Comparison of ENCODE assay signal across 18 mouse cellular contexts in genomic region chr3:147180711-147181110, GRCm38 (mm10).
DNase-seq lines count a peak whose midpoint lies in the region; ATAC-seq lines count a peak whose summit lies in the region.
"Had no signal": no experiment of that assay in that cellular context is flagged by ENCODE, and none has a peak within 500 bp of the region (broad histone marks: within the 10 kb centered on the region; RNA-seq: fewer than 3 reads in every experiment).

No protein-coding gene starts in this region.

- H3K9me3 ChIP-seq in hindbrain, embryonic 11.5 days (ENCODE audit: control insufficient read depth, low read length): no peaks in the 10 kb centered on the region
- no peaks in the 10 kb centered on the region for H3K9me3 ChIP-seq in hindbrain, embryonic 16.5 days (ENCODE audit: control insufficient read depth, low read length)
- H3K9me3 ChIP-seq in embryonic facial prominence, embryonic 10.5 days: no peaks in the 10 kb centered on the region
- H3K9me3 ChIP-seq in hindbrain, embryonic 12.5 days (replicated peaks): no peaks in the 10 kb centered on the region
- H3K9me3 ChIP-seq in neural tube, embryonic 13.5 days: no peaks in the 10 kb centered on the region
- H3K9me3 ChIP-seq: embryonic facial prominence, embryonic 12.5 days; stomach, embryonic 15.5 days had no signal

- WGBS in hindbrain, embryonic 11.5 days: 44% methylated on average over 4 of the region's 4 CpGs
- 47% methylated on average over 4 of the region's 4 CpGs for WGBS in hindbrain, embryonic 16.5 days
- WGBS in embryonic facial prominence, embryonic 10.5 days: 54% methylated on average over 4 of the region's 4 CpGs
- WGBS in hindbrain, embryonic 12.5 days: 45% methylated on average over 4 of the region's 4 CpGs
- WGBS in neural tube, embryonic 13.5 days: 48% methylated on average over 4 of the region's 4 CpGs

- no peak for ATAC-seq in hindbrain, embryonic 11.5 days (ENCODE audit: low FRiP score)
- no peak for ATAC-seq in hindbrain, embryonic 16.5 days
- ATAC-seq in hindbrain, embryonic 12.5 days (ENCODE audit: low FRiP score): no peak
- ATAC-seq in neural tube, embryonic 13.5 days (ENCODE audit: low read depth): no peak
- ATAC-seq: lung, postnatal 0 days had no signal

- H3K4me2 ChIP-seq in hindbrain, embryonic 11.5 days (replicated peaks; ENCODE audit: low read depth, low read length): no peak overlapping the region
- no peak overlapping the region for H3K4me2 ChIP-seq in hindbrain, embryonic 16.5 days (ENCODE audit: low read length)
- H3K4me2 ChIP-seq in hindbrain, embryonic 12.5 days (replicated peaks): no peak overlapping the region
- H3K4me2 ChIP-seq in neural tube, embryonic 13.5 days: no peak overlapping the region
- H3K4me2 ChIP-seq: stomach, embryonic 15.5 days had no signal

- peak overlapping the region; percentile 88 for H3K27ac ChIP-seq in hindbrain, embryonic 11.5 days (ENCODE audit: low read depth, low read length)
- no peak overlapping the region for H3K27ac ChIP-seq in hindbrain, embryonic 16.5 days (ENCODE audit: low read depth, low read length)
- H3K27ac ChIP-seq in embryonic facial prominence, embryonic 10.5 days (replicated peaks): peak overlapping the region; percentile 77; the same call in 1 of the 2 replicates
- peak overlapping the region; percentile 81 for H3K27ac ChIP-seq in hindbrain, embryonic 12.5 days
- H3K27ac ChIP-seq in neural tube, embryonic 13.5 days (replicated peaks): peak overlapping the region; percentile 69
- H3K27ac ChIP-seq: embryonic facial prominence, embryonic 12.5 days; stomach, embryonic 15.5 days had no signal

- H3K4me3 ChIP-seq in hindbrain, embryonic 11.5 days (ENCODE audit: low read depth, low read length): no peak overlapping the region
- H3K4me3 ChIP-seq in hindbrain, embryonic 16.5 days (ENCODE audit: low read length): no peak overlapping the region
- no peak overlapping the region for H3K4me3 ChIP-seq in embryonic facial prominence, embryonic 10.5 days
- no peak overlapping the region for H3K4me3 ChIP-seq in hindbrain, embryonic 12.5 days
- H3K4me3 ChIP-seq in neural tube, embryonic 13.5 days: no peak overlapping the region
- H3K4me3 ChIP-seq: embryonic facial prominence, embryonic 12.5 days; erythroblast, embryonic 14.5 days; stomach, embryonic 15.5 days had no signal

- no peak overlapping the region for H3K9ac ChIP-seq in hindbrain, embryonic 11.5 days (ENCODE audit: low read depth, low read length)
- no peak overlapping the region for H3K9ac ChIP-seq in hindbrain, embryonic 16.5 days (ENCODE audit: low read depth, low read length)
- H3K9ac ChIP-seq in hindbrain, embryonic 12.5 days: no peak overlapping the region
- 0 out of 2 replicates have a peak overlapping the region, but pooled peaks have one; percentile 22 for H3K9ac ChIP-seq in neural tube, embryonic 13.5 days
- H3K9ac ChIP-seq: embryonic facial prominence, embryonic 12.5 days; stomach, embryonic 15.5 days had no signal

- H3K4me1 ChIP-seq in hindbrain, embryonic 11.5 days (replicated peaks; ENCODE audit: control insufficient read depth, insufficient read depth, low read length): peaks cover 8% of the 10 kb centered on the region
- H3K4me1 ChIP-seq in hindbrain, embryonic 16.5 days (ENCODE audit: control insufficient read depth, insufficient read depth, low read depth, low read length): peaks cover 18% of the 10 kb centered on the region
- H3K4me1 ChIP-seq in embryonic facial prominence, embryonic 10.5 days: peaks cover 26% of the 10 kb centered on the region
- peaks cover 32% of the 10 kb centered on the region for H3K4me1 ChIP-seq in hindbrain, embryonic 12.5 days
- peaks cover 51% of the 10 kb centered on the region for H3K4me1 ChIP-seq in neural tube, embryonic 13.5 days (replicated peaks)

- DNase-seq in hindbrain, embryonic 11.5 days (ENCODE audit: low spot score): no peak
- no peak for DNase-seq in embryonic facial prominence, embryonic 10.5 days (ENCODE audit: low spot score)
- no peak for DNase-seq in left cerebral cortex, adult 9 months (ENCODE audit: low spot score in 2 of 2)
- no peak for DNase-seq in right cerebral cortex, postnatal 25 days
- DNase-seq in lung, postnatal 25 days (ENCODE audit: low spot score): no peak
- DNase-seq: cerebellum, adult 8-10 months; gastrocnemius, postnatal 36 days; kidney, adult 11 months; kidney, postnatal 10 days; liver had no signal

- H3K36me3 ChIP-seq in hindbrain, embryonic 11.5 days (ENCODE audit: control insufficient read depth, insufficient read depth, low read length): no peaks in the 10 kb centered on the region
- H3K36me3 ChIP-seq in hindbrain, embryonic 16.5 days (ENCODE audit: control insufficient read depth, insufficient read depth, low read length): no peaks in the 10 kb centered on the region
- no peaks in the 10 kb centered on the region for H3K36me3 ChIP-seq in embryonic facial prominence, embryonic 10.5 days (replicated peaks)
- H3K36me3 ChIP-seq in hindbrain, embryonic 12.5 days: no peaks in the 10 kb centered on the region
- H3K36me3 ChIP-seq in neural tube, embryonic 13.5 days: no peaks in the 10 kb centered on the region
- H3K36me3 ChIP-seq: embryonic facial prominence, embryonic 12.5 days; stomach, embryonic 15.5 days had no signal

- no peaks in the 10 kb centered on the region for H3K27me3 ChIP-seq in hindbrain, embryonic 11.5 days (ENCODE audit: control insufficient read depth, insufficient read depth, low read length)
- no peaks in the 10 kb centered on the region for H3K27me3 ChIP-seq in hindbrain, embryonic 16.5 days (replicated peaks; ENCODE audit: control insufficient read depth, insufficient read depth, low read length)
- H3K27me3 ChIP-seq in embryonic facial prominence, embryonic 10.5 days (replicated peaks; ENCODE audit: low read depth, poor library complexity, severe bottlenecking): peaks cover 24% of the 10 kb centered on the region
- 0 out of 2 replicates have a peak, but pooled peaks cover 2% of the 10 kb centered on the region for H3K27me3 ChIP-seq in hindbrain, embryonic 12.5 days
- peaks cover 5% of the 10 kb centered on the region; the same call in 1 of the 2 replicates for H3K27me3 ChIP-seq in neural tube, embryonic 13.5 days
- H3K27me3 ChIP-seq: CH12.LX had no signal
